1 mouse cellular context compared by ENCODE assay signal in the genomic region with DNA sequence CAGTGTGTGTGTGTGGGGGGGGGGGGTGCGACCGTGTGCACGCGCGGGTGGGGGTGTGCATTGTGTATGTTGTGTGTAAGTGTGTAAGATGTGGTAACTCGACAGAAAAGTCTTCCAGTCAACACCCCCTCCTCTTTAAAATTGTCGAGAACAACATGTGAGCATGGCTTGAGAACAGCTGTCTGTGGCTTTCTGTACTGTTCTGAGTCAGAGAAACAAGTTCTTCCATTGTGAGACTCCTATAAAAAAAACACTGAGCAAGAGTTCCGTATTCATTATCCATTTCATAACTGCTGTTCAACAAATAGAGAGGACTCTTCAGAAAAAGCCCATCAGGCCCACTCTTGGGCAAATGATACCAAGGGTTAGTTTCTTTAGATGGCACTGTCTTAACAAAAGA.
A peak's percentile ranks its signal among the peaks of the same experiment; 100 is the strongest.
TF ChIP-seq lines count a peak whose summit lies in the region.

No protein-coding gene starts in this region.

TF ChIP-seq in CH12.LX, 34 proteins besides CTCF, POLR2A, EP300 and RAD21 (continued from another document):
- TF ChIP-seq PAX5 (IDR thresholded peaks at IDR 0.05; ENCODE audit: low read length) (no peak), UBTF (IDR thresholded peaks at IDR 0.05; ENCODE audit: low read depth, low read length) (no peak), SMC3 (IDR thresholded peaks at IDR 0.05; ENCODE audit: low read depth, low read length) (no peak), IRF4 (IDR thresholded peaks at IDR 0.05; ENCODE audit: low read depth, low read length) (peak; percentile 98), KAT2A (IDR thresholded peaks at IDR 0.05; ENCODE audit: insufficient replicate concordance, low read length) (no peak), ZKSCAN1 (IDR thresholded peaks at IDR 0.05; ENCODE audit: borderline replicate concordance, low read depth, low read length) (no peak), USF1 (IDR thresholded peaks at IDR 0.05; ENCODE audit: low read depth, low read length) (no peak), MAFK (IDR thresholded peaks at IDR 0.05; ENCODE audit: insufficient replicate concordance, low read length) (peak; percentile 57; the same call in 1 of the 2 replicates), GABPA (IDR thresholded peaks at IDR 0.05; ENCODE audit: insufficient replicate concordance, low read depth, low read length) (no peak), HCFC1 (IDR thresholded peaks at IDR 0.05; ENCODE audit: low read depth, low read length) (no peak), ZNF384 (IDR thresholded peaks at IDR 0.05; ENCODE audit: low read depth, low read length) (peak; percentile 91), MYC (IDR thresholded peaks at IDR 0.05; ENCODE audit: low read depth, low read length) (peak; percentile 89), TCF12 (IDR thresholded peaks at IDR 0.05; ENCODE audit: low read depth, low read length) (peak; percentile 93), JUN (IDR thresholded peaks at IDR 0.05; ENCODE audit: insufficient read depth, low read depth, low read length) (peak; percentile 92), BHLHE40 (IDR thresholded peaks at IDR 0.05; ENCODE audit: low read depth, low read length) (peak; percentile 93), POLR2AphosphoS2 (IDR thresholded peaks at IDR 0.05; ENCODE audit: low read depth, low read length) (no peak), RCOR1 (conservative IDR thresholded peaks at IDR 0.05; ENCODE audit: low read depth, low read length) (peak; percentile 93), USF2 (conservative IDR thresholded peaks at IDR 0.05; ENCODE audit: low read depth, low read length) (no peak), NELFE (IDR thresholded peaks at IDR 0.05; ENCODE audit: low read depth, low read length) (no peak), SIN3A (IDR thresholded peaks at IDR 0.05; ENCODE audit: low read length) (peak; percentile 98), ZMIZ1 (IDR thresholded peaks at IDR 0.05; ENCODE audit: low read depth, low read length) (no peak), E2F4 (IDR thresholded peaks at IDR 0.05; ENCODE audit: insufficient replicate concordance, low read depth, low read length) (0 out of 2 replicates have a peak, but pooled peaks have one; percentile 50), CHD2 (IDR thresholded peaks at IDR 0.05; ENCODE audit: low read length) (peak; percentile 60; the same call in 1 of the 2 replicates), MAZ (IDR thresholded peaks at IDR 0.05; ENCODE audit: low read depth, low read length) (peak; percentile 84), ZC3H11A (IDR thresholded peaks at IDR 0.05; ENCODE audit: low read depth, low read length) (no peak), MEF2A (IDR thresholded peaks at IDR 0.05; ENCODE audit: borderline replicate concordance, low read depth, low read length) (peak; percentile 81), CHD1 (IDR thresholded peaks at IDR 0.05; ENCODE audit: low read depth, low read length) (no peak), JUND (conservative IDR thresholded peaks at IDR 0.05; ENCODE audit: low read depth, low read length) (peak; percentile 97), MAX (IDR thresholded peaks at IDR 0.05; ENCODE audit: low read length) (peak; percentile 85)
